Mouse (Mus musculus) frontal cortex, adult 2 months (tissue): ENCODE results near the gene Gm17606. TPM values are rescaled to one million over a fixed set of nuclear protein-coding genes. Genes with fewer than 3 reads are reported as not detected.
A peak's percentile ranks its signal among the peaks of the same experiment; 100 is the strongest.

ENCODE experiments used
- DNase-seq, 2 experiments: peaks; one replicate each; pipeline ENCODE4 v3.0.0; 2022; ENCODE audit warnings: low spot score in 1 of 2; ENCODE audit errors: extremely low spot score in 1 of 2
- polyA plus RNA-seq: library from polyadenylated mRNA; depleted of rRNA; stranded (reverse); fragments of >200 nt; gene quantifications from 2 replicates; pipeline ENCODE4 v1.2.3, GENCODE M21; 2012

Gene Gm17606
- polyA plus RNA-seq, 1 experiment: not detected

- DNase-seq: no peak
These were observed 17.4 kb upstream of the Gm17606 start for GRCm38 (mm10) chr14:54623334-54623733.

GRCm38 (mm10) chr14:54624976-54625375, 15.8 kb upstream of the Gm17606 start:
- DNase-seq: peak in 1 of 2 experiments; percentile 35

- DNase-seq: no peak
These were observed 12.6 kb upstream of the Gm17606 start for GRCm38 (mm10) chr14:54628103-54628502.

GRCm38 (mm10) chr14:54629797-54630196, 11.0 kb upstream of the Gm17606 start:
- DNase-seq: no peak

GRCm38 (mm10) chr14:54630583-54631239, 10.0 kb upstream of the Gm17606 start:
- DNase-seq: no peak

GRCm38 (mm10) chr14:54631240-54631599, 9.5 kb upstream of the Gm17606 start:
- DNase-seq: no peak

GRCm38 (mm10) chr14:54632252-54632651, 8.5 kb upstream of the Gm17606 start:
- no peak for DNase-seq

GRCm38 (mm10) chr14:54634182-54634581, 6.6 kb upstream of the Gm17606 start:
- no peak for DNase-seq

GRCm38 (mm10) chr14:54636954-54637353, 3.8 kb upstream of the Gm17606 start:
- DNase-seq: peak in 1 of 2 experiments; percentile 62

- peak in 1 of 2 experiments; percentile 56 for DNase-seq
These were observed 2.5 kb upstream of the Gm17606 start for GRCm38 (mm10) chr14:54638210-54638609.

- DNase-seq: no peak
These were observed 631 bp upstream of the Gm17606 start for GRCm38 (mm10) chr14:54640121-54640520.

- DNase-seq: peak; percentile 71 to 93
These were observed 685 bp downstream of the Gm17606 start, which contains the start of gene Cdh24 for GRCm38 (mm10) chr14:54641305-54641969. TSS of gene Cdh24 (minus strand) at chr14:54641364.

- no peak for DNase-seq
These were observed 1.6 kb downstream of the Gm17606 start for GRCm38 (mm10) chr14:54642224-54642944.

GRCm38 (mm10) chr14:54643011-54643410, 2.3 kb downstream of the Gm17606 start:
- no peak for DNase-seq

GRCm38 (mm10) chr14:54644294-54644693, 3.5 kb downstream of the Gm17606 start:
- no peak for DNase-seq

- DNase-seq: no peak
These were observed 5.7 kb downstream of the Gm17606 start for GRCm38 (mm10) chr14:54646455-54646854.

GRCm38 (mm10) chr14:54646898-54647636, 6.3 kb downstream of the Gm17606 start:
- DNase-seq: no peak

- no peak for DNase-seq
These were observed 7.1 kb downstream of the Gm17606 start for GRCm38 (mm10) chr14:54647900-54648299.

GRCm38 (mm10) chr14:54650621-54651454, 10.1 kb downstream of the Gm17606 start:
- peak; percentile 80 to 96 for DNase-seq

GRCm38 (mm10) chr14:54651556-54651955, 10.8 kb downstream of the Gm17606 start:
- DNase-seq: no peak
